Mouse (Mus musculus) left cerebral cortex, postnatal 25 days (tissue): Measurements from ENCODE around the gene Ints11. TPM values are rescaled to one million over a fixed set of nuclear protein-coding genes. Genes with fewer than 3 reads are reported as not detected.
A peak's percentile ranks its signal among the peaks of the same experiment; 100 is the strongest.

Source experiments
- DNase-seq, 2 experiments: peaks; one replicate each; pipeline ENCODE4 v3.0.0; 2022; ENCODE audit warnings: low spot score in 2 of 2, mixed read lengths in 1 of 2
- intact Hi-C: fragments of 180-260 bp; cut with DNase I; formaldehyde crosslinking; loops from one replicate; pipeline ENCODE4 v1.15.1; 2025
- microRNA-seq, 2 experiments: library from miRNA; unstranded; fragments of <30 nt; microRNA quantifications; one replicate each; pipeline ENCODE4 v1.2.0; 2022
- total RNA-seq, 2 experiments: library from RNA; stranded (reverse); gene quantifications; 2 replicates each; pipeline ENCODE4 v1.2.3; 2021

Gene Ints11
- total RNA-seq, 2 experiments from 2014 or later, result 38.1 to 38.5 TPM

- intact Hi-C loops, result no loop called here
- DNase-seq, result peak in 1 of 2 experiments; percentile 0
Observed at GRCm38 (mm10) chr4:155908751-155909150, 39.4 kb downstream of the Ints11 start.

GRCm38 (mm10) chr4:155932031-155932430, 62.7 kb downstream of the Ints11 start:
- no peak for DNase-seq
- intact Hi-C loops, result no loop called here

Small RNA genes within 50 kb of the gene (microRNA-seq; reads per million reads assigned to microRNA genes)
- 0 reads per million in 2 experiments for gene Gm22991

Other genes with a start within 250 kb of the Ints11 start
- 10 to 100 TPM; 45.9 to 53.1 TPM for gene Cdk11b, start 244.7 kb upstream of the Ints11 start, total RNA-seq
- not detected for gene Gm10563, start 224.1 kb upstream of the Ints11 start, total RNA-seq
- gene Mmp23, start 216.2 kb upstream of the Ints11 start, total RNA-seq, result 1 to 10 TPM; 2.5 to 2.9 TPM
- gene Mib2, start 200.3 kb upstream of the Ints11 start, total RNA-seq, result 100 to 1,000 TPM; 112 to 113 TPM
- gene Fndc10, start 175.2 kb upstream of the Ints11 start, total RNA-seq, result 10 to 100 TPM; 26.5 to 29.2 TPM
- 10 to 100 TPM; 93.3 to 98.2 TPM for gene Ssu72, start 164.7 kb upstream of the Ints11 start, total RNA-seq
- gene Tmem240, start 134.7 kb upstream of the Ints11 start, total RNA-seq, result 10 to 100 TPM; 58.0 to 61.9 TPM
- gene Atad3a, start 108.5 kb upstream of the Ints11 start, total RNA-seq, result 10 to 100 TPM; 44.0 to 52.3 TPM
- 10 to 100 TPM; 14.0 to 16.6 TPM for gene Vwa1, start 94.8 kb upstream of the Ints11 start, total RNA-seq
- 10 to 100 TPM; 16.8 to 20.7 TPM for gene Tmem88b, start 83.7 kb upstream of the Ints11 start, total RNA-seq
- gene Ankrd65, start 79.1 kb upstream of the Ints11 start, total RNA-seq, result not detected
- 10 to 100 TPM; 93.9 to 97.9 TPM for gene Mrpl20, start 66.7 kb upstream of the Ints11 start, total RNA-seq
- 10 to 100 TPM; 65.7 to 78.1 TPM for gene Ccnl2, start 57.1 kb upstream of the Ints11 start, total RNA-seq
- 100 to 1,000 TPM in 1 of 2 experiments, 10 to 100 TPM in 1; 99.6 to 104 TPM for gene Aurkaip1, start 38.3 kb upstream of the Ints11 start, total RNA-seq
- gene Mxra8, start 29.9 kb upstream of the Ints11 start, total RNA-seq, result 1 to 10 TPM; 7.0 to 8.4 TPM
- 10 to 100 TPM; 87.9 to 88.0 TPM for gene Dvl1, start 22.1 kb upstream of the Ints11 start, total RNA-seq
- under 1 TPM; 0.27 to 0.32 TPM for gene Tas1r3, start 6.2 kb upstream of the Ints11 start, total RNA-seq
- 10 to 100 TPM; 25.5 to 31.8 TPM for gene Cptp, start 106 bp upstream of the Ints11 start, total RNA-seq
- gene Pusl1, start 22.2 kb downstream of the Ints11 start, total RNA-seq, result 10 to 100 TPM; 60.5 to 65.5 TPM
- gene Acap3, start 22.3 kb downstream of the Ints11 start, total RNA-seq, result 100 to 1,000 TPM; 133 to 136 TPM
- gene Ube2j2, start 74.3 kb downstream of the Ints11 start, total RNA-seq, result 10 to 100 TPM; 71.9 to 72.7 TPM
- gene C1qtnf12, start 92.8 kb downstream of the Ints11 start, total RNA-seq, result 10 to 100 TPM; 12.8 to 21.8 TPM
- gene B3galt6, start 123.1 kb downstream of the Ints11 start, total RNA-seq, result 10 to 100 TPM in 1 of 2 experiments, 1 to 10 TPM in 1; 9.7 to 10.5 TPM
- 100 to 1,000 TPM; 182 to 184 TPM for gene Sdf4, start 123.3 kb downstream of the Ints11 start, total RNA-seq
- 1 to 10 TPM; 2.0 to 2.1 TPM for gene Tnfrsf4, start 144.3 kb downstream of the Ints11 start, total RNA-seq
- not detected for gene Tnfrsf18, start 156.6 kb downstream of the Ints11 start, total RNA-seq
- not detected for gene Ttll10, start 189.9 kb downstream of the Ints11 start, total RNA-seq
- 10 to 100 TPM; 28.6 to 29.4 TPM for gene 9430015G10Rik, start 240.4 kb downstream of the Ints11 start, total RNA-seq